Mouse (Mus musculus) spleen, adult 12 weeks (tissue): ENCODE results near the gene Terb1.

Source experiments
- DNase-seq: peaks from one replicate; pipeline ENCODE4 v3.0.0; 2022; ENCODE audit warnings: low spot score

The Terb1 gene

DNA sequence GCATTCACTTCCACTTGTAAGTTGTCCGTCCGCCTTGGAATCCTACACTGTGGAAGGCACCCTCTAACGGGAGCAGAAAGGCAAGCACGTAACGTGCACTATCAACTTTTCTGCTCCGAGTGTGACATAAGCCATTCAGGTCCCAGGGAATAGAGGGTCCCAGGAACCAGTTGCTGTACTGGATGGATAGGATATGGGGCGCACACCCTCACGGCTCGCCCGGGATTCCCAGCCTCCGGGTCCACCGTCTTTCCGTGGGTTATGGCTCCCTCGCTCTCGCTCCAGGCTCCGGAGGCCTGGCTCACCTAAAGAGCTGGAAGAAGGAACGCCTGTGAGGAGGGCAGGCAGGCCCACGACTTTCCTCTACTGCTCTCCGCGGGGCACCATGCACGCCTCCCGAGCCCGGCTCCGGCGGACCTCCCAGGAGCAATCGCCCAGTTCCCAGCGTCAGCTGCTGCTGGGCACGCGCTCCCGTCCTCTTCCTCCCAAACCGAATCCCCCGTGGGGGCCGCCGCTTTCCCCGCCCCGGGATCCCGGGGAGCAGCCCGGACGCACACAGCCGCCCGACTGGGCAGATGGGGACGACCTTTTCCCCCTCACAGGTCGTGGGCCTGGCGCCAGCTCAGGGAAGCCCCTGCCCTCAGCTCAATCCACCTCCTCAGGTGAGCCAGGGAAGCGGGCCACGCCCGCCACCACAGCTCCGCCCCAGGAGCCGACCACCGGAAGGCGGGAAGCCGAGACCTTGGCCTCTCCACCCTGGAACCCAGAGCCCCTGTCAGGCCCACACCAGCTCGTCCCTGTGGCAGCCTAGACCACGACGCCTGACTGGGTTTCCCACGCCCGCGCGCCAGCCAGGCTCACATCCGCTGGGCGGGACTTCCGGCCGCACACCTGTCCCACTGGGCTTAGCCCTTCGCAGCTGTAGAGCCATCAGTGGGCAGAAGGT is at the start of gene Terb1:
TSS of gene Terb1 (minus strand) at position 850 of the 946 bp plus-strand sequence.
- peak; percentile 34 for DNase-seq

DNA sequence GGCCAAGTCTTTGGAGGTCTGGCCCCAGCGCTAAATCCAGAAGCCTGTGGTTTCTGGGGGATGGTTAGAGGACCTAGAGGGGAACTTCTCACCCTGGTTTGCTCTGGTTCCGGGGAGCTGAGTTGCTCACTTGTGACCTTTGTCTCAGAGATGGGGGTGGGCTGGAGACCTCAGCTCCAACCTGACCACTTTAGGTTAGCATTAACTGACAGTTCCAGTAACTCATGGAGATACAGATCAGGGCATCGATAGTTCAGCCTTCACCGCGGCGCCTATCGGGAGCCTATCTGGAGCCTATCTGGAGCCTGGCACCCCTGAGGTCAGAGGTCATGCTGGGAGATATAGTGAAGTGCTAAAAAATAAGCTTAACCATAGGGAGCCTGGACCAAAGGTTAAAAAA is 47.5 kb upstream of the Terb1 start:
- no peak for DNase-seq

DNA sequence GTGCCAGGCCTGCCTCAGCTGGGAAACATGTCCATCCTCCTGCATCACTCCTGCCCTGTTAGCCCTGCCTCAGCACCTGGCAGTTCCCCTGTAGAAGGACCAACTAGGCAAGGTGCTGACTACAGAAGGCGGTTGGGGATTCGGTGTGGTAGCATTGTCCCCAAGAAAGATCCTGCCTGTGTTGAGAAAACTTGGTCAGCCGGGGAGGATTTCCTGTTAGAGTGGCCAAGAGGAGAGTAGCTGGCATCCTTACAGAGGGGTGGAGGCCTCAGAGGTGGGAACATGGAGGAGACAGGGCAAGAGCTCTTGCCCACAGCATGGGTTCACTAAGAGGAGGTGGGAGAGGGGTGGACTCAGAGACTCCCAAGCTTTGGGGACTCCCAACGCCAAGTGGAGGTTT is 45.5 kb upstream of the Terb1 start:
- no peak for DNase-seq

DNA sequence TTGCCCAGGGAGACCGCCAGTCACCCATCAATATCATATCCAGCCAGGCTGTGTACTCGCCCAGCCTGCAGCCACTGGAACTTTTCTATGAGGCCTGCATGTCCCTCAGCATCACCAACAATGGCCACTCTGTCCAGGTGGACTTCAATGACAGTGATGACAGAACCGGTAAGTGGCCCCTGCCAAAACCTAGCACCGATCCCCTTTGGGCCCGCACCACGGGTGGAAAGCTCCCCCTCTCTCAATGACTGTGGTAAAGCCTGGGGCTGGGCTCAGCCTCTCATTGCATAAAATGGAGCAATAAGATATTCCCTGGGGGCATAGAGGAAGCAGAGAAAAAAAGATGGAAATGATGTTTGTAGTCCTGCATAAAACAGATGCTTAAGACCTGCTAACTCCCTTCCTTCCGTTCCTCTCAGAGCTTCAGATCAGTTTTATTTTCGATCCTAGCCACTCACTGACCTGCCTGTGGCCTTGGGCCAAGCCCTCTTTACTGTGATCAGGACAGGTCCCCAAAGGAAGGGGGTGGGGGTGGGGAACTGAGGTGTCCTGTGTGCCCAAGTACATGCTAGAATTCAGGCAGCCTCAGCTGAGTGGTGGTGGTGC is 33.8 kb upstream of the Terb1 start:
- DNase-seq: no peak

DNA sequence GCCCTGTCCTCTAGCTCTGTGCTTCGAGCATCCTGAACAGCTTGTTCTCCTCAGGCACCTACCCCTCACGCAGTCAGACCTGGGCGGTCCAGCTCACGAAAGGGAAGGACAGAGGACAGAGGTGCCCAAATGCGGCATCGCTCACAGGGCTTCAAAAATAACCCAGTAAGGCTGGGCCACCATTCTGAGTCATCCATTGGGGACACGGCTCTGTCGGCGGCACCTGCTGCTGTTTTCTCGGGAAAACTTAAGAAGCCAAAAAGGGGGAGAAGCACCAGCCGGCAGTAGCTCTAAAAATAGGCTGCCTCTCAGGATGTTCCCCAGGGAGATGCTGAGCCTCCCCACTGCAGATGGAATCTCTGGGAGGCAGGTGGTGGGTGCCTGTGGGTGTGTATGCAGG is 32.5 kb upstream of the Terb1 start:
- DNase-seq: no peak

DNA sequence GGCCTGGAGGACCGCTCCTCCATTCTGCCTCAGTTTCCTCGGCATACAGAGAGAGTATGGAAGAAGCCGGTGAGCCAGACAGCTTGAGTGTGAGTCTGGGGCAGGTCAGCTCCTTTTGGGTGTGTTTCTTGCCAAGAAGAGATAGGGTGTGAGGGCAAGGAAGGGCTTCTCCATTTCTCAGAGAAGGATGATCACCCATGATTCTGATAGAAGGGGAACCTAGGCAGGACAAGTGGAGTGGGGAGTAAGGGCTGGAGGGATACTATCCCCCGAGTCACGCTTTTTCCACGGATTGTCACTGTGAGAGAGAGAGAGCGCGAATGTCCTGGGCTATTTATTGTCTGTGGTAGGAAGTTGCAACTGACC is 31.8 kb upstream of the Terb1 start:
- DNase-seq: no peak

DNA sequence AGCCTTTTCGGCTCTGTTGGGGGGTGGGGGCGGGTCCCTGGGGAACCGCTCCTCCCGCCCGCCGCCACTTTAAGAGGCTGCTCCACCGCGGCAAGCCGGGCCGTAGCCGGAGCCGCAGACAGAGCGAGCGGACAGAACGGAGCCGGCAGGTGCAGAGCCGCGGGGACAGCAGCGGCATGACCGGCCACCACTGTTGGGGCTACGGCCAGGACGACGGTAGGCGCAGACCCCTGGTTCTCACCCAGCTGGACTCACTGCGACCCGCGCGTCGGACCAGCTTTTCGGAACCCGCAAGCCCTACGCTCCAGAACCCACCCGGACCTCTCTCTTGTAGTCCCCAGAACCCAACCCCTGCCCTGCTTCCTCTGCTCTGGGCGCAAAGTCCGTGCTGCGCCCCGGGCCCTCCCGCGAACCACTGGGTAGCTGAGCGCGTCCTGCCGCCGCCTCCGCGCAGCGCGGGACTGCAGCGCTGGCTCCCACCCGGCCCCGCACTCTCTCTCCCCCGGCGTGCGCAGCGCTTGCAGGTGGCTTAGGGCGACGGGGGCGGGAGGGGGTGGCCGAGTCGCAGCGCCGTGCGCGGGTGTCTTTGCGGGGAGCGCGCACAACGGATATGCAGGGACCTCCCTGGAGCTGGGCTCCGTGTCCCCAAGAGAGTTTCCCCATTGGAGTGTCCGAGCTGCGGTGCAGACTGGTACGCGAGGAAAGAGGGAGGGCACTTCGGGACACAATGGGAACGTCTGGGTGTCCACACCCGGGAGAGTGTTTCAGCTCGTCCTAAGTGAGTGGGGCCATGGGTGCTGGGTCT is 31.2 kb upstream of the Terb1 start:
- DNase-seq: no peak

DNA sequence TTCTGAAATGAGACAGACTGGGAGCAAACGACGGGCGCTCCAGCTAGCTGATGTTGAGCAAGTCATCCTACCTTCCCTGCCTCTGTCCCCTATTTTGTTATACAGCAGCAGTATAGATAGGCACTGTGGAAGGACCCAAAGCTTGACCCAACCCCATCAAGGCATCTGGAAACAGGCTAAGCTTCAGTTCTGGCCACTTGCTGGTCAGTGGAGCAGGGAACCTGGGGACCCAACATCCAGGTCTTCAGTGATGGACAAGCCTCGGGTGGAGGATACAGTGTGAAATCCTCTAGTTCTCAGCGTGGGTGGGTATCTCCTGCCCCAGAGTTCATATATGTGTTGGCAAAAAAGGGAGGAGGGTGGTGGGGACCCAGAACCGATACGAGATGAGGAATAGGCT is 30.5 kb upstream of the Terb1 start:
- no peak for DNase-seq

DNA sequence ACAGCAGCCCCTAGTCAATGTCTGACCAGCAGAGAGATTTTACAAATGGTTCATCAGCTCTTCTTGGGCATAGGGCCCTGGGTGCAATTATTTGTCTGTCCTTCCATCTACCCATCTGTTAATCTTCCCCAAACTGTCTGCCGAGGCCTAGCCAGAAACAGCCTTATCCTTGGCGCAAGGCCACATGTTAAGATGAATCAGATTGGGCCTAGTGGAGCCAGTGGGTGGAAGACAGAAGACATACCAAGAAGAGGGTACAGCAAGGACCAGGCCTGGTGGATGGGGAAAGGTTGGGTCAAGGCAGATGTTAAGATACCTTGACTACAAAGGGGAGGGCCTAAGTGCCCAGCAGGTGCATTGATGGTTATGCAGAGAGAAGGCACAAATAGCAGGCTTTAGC is 29.9 kb upstream of the Terb1 start:
- DNase-seq: no peak

DNA sequence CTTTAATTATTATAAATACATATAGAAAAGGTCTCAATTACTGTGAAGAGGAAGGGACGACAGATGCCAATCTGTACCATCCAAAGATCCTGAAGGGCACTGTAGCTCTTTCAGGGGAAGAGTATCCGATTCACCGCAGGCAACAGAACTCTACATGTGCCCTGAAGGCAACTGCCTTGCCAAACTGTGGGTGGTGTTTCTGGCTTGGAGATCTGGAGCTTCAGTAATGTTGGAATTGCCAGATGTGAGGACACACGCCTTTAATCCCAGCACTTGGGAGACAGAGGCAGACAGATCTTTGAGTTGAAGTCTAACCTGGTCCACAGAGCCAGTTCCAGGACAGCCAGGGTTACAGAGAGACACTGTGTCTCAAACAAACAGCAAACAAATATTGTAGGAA is 29.2 kb upstream of the Terb1 start:
- DNase-seq: no peak

DNA sequence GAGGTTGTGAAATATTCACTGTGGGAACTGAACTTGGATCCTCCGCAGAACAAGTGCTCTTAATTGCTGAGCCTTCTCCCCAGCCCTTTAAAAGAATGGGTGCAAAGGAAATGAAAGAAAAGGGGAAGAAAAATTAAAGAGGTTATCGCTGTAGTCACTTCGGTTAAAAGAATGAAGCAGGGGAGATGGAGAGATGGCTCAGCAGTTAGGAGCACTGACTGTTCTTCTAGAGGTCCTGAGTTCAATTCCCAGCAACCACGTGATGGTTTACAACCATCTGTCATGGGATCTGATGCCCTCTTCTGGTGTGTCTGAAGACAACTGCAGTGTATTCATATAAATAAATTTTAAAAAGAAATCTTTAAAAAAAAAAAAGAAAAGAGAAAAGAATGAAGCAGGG is 26.3 kb upstream of the Terb1 start:
- no peak for DNase-seq

DNA sequence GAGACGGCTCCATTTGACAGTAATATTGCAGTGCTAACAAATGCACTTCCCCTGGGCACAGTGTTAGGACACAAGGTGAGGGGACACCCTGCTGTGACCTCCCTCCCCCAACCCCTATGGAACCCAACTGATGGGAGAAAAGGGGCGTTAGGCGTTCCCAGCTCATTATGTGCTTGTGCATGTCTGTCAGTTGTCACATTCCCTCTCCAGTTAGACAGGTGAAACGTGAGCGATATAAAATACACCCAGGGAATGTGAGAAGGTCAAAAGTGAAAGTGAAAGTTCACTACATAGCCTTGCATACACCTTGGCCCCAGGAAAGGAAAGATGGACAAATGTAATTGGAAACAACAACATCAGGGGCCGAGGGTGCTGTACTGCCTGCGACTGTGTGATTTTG is 25.7 kb upstream of the Terb1 start:
- no peak for DNase-seq

DNA sequence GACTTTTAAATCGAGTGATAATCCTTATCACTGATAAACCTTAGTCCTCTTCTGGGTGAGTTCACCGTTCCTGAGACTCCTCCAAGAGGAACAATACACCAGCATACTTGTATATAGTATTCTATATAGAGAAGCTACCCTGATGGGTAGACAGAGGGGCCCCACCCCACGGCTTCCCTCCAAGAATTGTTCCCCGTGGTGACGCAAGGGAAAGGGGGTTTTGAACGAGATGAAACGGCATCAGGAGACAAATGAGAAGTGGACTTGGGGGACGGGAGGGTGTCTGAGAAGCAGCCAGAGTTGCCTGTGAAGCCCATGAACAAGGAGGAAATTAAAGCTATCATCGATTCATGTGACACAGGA is 25.1 kb upstream of the Terb1 start:
- no peak for DNase-seq

DNA sequence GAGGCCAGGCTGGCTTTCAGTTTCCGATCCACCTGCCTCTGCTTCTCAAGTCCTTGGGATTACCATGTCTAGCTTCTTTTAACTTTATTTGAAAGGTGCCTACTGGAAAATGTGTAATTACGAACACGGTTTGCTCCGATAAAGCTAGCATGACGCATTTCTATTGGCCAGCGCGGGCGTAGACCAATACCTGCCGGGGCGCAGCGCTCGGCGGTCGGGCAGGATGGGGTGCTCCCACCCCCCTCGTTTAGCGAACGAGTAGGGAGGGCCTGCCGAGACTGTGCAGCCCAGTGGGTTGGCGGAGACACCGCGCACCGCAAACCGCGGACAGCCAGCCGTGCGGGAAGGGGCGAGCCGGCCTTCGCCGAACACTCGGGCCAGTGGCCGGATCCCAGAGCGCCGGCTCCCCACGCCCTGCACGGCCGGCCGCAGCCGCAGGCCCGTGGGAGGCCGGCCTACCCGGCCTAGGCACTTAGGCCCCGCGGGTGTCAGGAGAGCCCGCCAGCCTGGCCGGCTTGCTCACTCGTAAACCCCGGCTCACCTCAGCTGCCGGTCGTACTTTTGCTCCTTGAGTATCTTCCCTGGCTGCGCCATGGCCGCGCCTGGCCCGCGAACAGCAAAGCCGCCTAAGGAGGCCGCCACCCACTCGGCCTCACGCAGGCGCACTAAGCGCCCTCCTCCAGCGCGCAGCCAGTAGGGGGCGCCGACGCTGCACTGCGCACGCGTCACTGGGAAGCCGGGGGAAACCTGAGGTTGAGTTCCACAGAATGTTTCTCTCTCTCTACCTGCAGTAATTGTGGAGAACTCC is 24.5 kb upstream of the Terb1 start, which contains the start of the genes Nae1 and Car7:
TSS of gene Nae1 (minus strand) at position 667 of the 808 bp plus-strand sequence.
TSS of gene Car7 (plus strand) at position 719 of the 808 bp plus-strand sequence.
- DNase-seq: peak; percentile 95

DNA sequence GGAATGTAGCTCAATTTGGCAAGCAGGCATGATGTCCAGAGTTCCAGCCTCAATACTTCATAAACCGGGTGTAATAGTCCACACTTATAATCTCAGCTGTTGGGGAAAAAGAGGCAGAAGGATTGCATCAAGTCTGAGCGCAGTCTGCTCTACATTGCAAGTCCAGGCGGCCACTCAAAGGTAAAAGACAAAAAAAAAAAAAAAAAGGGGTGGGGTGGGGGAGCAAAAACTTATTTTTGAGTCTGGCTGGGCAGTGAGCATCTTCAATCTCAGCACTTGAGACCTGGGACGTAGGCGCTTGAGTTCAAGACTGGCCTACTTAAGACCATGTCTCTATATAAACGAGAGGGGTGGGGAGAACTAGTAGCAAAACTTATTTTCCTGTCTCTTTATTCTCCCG is 23.8 kb upstream of the Terb1 start:
- no peak for DNase-seq

DNA sequence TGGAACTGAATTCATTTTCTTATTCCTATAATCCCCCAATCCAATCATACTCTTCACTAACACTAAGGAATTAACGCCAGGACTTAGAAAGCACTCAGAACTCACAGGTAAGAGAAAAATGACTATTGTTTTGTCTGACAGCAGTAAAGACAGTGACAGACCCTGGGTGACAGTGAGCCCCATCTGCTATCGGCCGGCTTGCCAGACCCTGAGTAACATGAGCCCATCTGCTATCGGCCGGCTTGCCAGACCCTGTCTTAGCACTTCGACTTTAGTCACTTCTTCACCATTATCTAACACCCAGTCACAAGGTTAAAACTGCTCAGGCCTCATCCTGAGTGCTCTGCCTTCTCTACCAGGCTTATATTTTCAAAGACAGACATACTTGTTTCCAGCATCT is 20.0 kb upstream of the Terb1 start:
- DNase-seq: no peak

DNA sequence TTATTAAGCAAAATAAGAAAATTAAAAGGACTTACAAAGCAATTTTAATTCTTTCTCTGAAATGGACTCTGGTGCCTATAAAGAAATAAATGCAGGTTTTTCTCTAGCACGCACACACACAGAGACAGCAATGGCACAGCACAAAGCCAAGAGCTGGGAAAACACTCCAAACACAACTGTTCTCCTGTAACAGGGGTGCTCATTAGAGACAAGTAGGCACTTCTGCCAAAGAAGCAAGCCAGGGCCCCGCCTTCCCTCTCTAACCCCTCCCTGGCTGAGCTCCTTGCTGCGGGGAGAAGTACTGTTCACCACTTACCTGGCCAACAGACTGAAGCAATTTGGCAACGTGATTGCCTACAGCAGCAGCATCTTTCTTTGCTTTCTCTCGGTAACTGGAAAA is 8.2 kb upstream of the Terb1 start:
- DNase-seq: no peak

DNA sequence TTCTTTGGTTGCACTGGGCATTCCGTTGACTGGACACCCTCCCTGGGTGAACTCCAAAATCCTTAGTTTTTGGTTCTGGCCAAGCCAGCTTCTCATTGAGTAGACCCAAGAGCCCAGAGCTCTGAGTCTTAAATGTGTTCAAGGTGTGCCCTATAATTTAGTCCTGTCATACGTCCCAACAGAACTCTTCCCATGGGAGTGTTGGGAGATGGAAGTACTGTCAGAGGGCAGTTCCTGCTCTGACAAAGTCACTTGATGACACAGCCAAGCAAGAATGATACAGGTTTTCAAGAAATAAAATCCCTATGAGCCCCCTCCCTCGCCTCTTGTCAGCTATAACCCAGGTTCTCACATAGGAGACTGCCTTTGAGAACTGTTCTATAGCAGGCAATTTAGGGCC is 424 bp upstream of the Terb1 start:
- no peak for DNase-seq

DNA sequence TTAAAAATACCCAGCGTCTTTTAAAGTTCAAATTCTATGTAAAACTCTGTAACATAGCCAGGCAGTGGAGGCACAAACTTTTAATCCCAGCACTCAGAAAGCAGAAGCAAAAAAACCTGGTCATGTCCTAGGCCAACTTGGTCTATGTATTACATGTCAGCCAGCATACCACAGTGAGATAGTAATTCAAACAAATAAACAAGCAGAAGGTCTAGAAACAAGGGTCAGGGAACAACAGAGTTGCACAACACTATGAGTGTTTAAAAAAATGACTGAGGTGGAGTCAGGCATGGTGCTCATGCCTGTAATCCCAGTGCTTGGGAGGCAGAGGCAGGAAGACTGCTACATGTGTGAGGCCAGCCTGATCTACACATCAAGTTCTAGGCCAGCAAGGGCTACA is 30.6 kb downstream of the Terb1 start:
- DNase-seq: no peak

DNA sequence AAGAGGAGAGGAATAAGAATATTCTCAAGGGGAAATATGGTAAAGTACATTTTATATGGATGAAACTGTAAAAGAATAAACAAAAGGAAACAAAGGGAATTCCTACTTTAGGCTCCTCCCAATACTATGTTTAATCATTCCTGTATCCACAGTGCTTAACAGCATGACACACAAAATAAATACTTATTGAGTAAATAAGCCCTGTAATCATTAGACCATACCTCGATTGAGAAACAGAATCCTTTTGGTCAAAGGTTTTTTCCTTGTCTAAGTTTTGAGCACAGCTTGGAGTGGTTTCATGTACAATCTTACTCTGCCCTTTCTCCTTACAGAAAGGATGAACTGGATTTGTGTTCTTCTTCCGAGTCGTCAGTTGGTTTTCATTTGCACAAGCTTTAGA is 37.2 kb downstream of the Terb1 start:
- DNase-seq: no peak

DNA sequence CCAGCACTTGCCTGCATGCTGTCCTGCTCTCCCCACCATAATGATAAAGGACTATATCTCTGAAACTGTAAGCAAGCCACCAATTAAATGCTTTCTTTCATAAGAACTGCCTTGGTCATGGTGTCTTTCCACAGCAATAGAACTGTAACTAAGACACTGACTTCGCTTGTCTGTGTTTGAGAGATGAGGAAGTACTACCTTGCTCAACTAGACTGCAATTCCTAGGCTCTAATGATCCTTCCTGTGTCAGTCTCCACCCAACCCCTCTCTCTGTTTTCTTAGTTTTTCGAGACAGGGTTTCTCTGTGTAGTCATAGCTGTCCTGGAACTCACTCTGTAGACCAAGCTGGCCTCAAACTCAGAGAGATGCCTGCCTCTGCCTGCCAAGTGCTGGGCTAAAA is 42.2 kb downstream of the Terb1 start:
- DNase-seq: no peak

DNA sequence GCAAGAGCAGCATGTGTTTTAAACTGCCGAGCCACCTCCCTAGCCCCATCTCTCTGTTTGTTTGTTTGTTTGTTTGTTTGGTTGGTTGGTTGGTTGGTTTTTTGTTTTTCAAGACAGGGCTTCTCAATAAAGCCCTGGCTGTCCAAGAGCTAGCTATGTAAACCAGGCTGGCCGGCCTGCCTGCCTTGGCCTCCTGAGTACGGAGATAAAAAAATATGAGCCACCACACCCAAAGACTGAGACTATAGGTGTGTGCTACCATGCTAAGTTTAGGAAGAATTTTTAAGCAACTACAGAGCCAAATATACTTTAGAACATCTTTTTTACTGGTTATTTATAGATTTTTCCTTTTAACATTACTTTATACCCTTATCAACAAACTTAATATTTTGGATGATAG is 57.5 kb downstream of the Terb1 start:
- no peak for DNase-seq
